Comparison of ENCODE assay signal across 8 mouse cellular contexts in genomic region chr3:36612687-36613086, GRCm38 (mm10). TPM values are rescaled to one million over a fixed set of nuclear protein-coding genes. Genes with fewer than 3 reads are reported as not detected.
DNase-seq lines count a peak whose midpoint lies in the region; ATAC-seq and TF ChIP-seq lines count a peak whose summit lies in the region.

No protein-coding gene starts in this region.

- H3K4me1 ChIP-seq in heart, embryonic 12.5 days (replicated peaks) = peaks cover 5% of the 10 kb centered on the region; the same call in 1 of the 2 replicates
- H3K4me1 ChIP-seq in heart, embryonic 14.5 days (ENCODE audit: control insufficient read depth in 2 of 2, insufficient read depth in 2 of 2, low read length in 2 of 2) = no peaks in the 10 kb centered on the region
- peaks cover 5% of the 10 kb centered on the region; the same call in 1 of the 2 replicates for H3K4me1 ChIP-seq in liver, postnatal 0 days (ENCODE audit: insufficient read depth)

- ATAC-seq in heart, embryonic 12.5 days (ENCODE audit: insufficient number of reproducible peaks, low FRiP score) = no peak; the same call in 1 of the 2 replicates
- no peak for ATAC-seq in heart, embryonic 14.5 days (ENCODE audit: insufficient number of reproducible peaks, insufficient read depth, low FRiP score, low read depth)
- peak; percentile 21 for ATAC-seq in liver, postnatal 0 days

- TF ChIP-seq CTCF in liver, postnatal 0 days (IDR thresholded peaks at IDR 0.05; ENCODE audit: low read depth) = no peak

- WGBS in heart, embryonic 12.5 days = 7% methylated on average over 6 of the region's 6 CpGs
- 6% methylated on average over 6 of the region's 6 CpGs for WGBS in heart, embryonic 14.5 days
- WGBS in liver, postnatal 0 days (ENCODE audit: insufficient replicate concordance) = 17% methylated on average over 6 of the region's 6 CpGs

- no peaks in the 10 kb centered on the region for H3K27me3 ChIP-seq in heart, embryonic 12.5 days (replicated peaks)
- no peaks in the 10 kb centered on the region for H3K27me3 ChIP-seq in heart, embryonic 14.5 days (ENCODE audit: control insufficient read depth, insufficient read depth, low read length)
- no peaks in the 10 kb centered on the region for H3K27me3 ChIP-seq in liver, postnatal 0 days (ENCODE audit: insufficient read depth, low read length)

- no peak for TF ChIP-seq EP300 in liver, postnatal 0 days (IDR thresholded peaks at IDR 0.05; ENCODE audit: low read depth)

- H3K4me2 ChIP-seq in heart, embryonic 12.5 days = peak overlapping the region; percentile 67
- peak overlapping the region; percentile 79 for H3K4me2 ChIP-seq in heart, embryonic 14.5 days (ENCODE audit: low read length)
- H3K4me2 ChIP-seq in liver, postnatal 0 days (ENCODE audit: low read depth, low read length) = peak overlapping the region; percentile 97

- no peaks in the 10 kb centered on the region for H3K36me3 ChIP-seq in heart, embryonic 12.5 days
- H3K36me3 ChIP-seq in heart, embryonic 14.5 days (ENCODE audit: control insufficient read depth, insufficient read depth, low read length) = 0 out of 2 replicates have a peak, but pooled peaks cover 4% of the 10 kb centered on the region
- H3K36me3 ChIP-seq in liver, postnatal 0 days (replicated peaks; ENCODE audit: insufficient read depth, low read length) = no peaks in the 10 kb centered on the region

- no peak overlapping the region for H3K27ac ChIP-seq in heart, embryonic 12.5 days (ENCODE audit: poor library complexity, severe bottlenecking)
- H3K27ac ChIP-seq in heart, embryonic 14.5 days (replicated peaks in 1 of 2; ENCODE audit: control insufficient read depth in 1 of 2, insufficient read depth in 1 of 2, low read depth in 2 of 2, low read length in 2 of 2) = 0 out of 4 replicates have a peak overlapping the region, but pooled peaks have one; percentile 4 to 20
- no peak overlapping the region for H3K27ac ChIP-seq in liver, postnatal 0 days (ENCODE audit: low read depth)

- no peaks in the 10 kb centered on the region for H3K9me3 ChIP-seq in heart, embryonic 12.5 days (replicated peaks)
- H3K9me3 ChIP-seq in heart, embryonic 14.5 days (ENCODE audit: control insufficient read depth, low read length) = no peaks in the 10 kb centered on the region
- no peaks in the 10 kb centered on the region for H3K9me3 ChIP-seq in liver, postnatal 0 days (ENCODE audit: low read length)

- H3K4me3 ChIP-seq in heart, embryonic 12.5 days = peak overlapping the region; percentile 60
- H3K4me3 ChIP-seq in heart, embryonic 14.5 days (ENCODE audit: control insufficient read depth in 1 of 2, insufficient read depth in 1 of 2, low read depth in 1 of 2, low read length in 2 of 2) = peak overlapping the region; percentile 69 to 82
- peak overlapping the region; percentile 75 for H3K4me3 ChIP-seq in liver, postnatal 0 days (ENCODE audit: low read depth, low read length)

- intact Hi-C loops in heart, postnatal 10 days (cut with DNase I) = no loop called here

- H3K9ac ChIP-seq in heart, embryonic 12.5 days = peak overlapping the region; percentile 75
- H3K9ac ChIP-seq in heart, embryonic 14.5 days (ENCODE audit: low read length) = peak overlapping the region; percentile 82
- peak overlapping the region; percentile 78 for H3K9ac ChIP-seq in liver, postnatal 0 days (replicated peaks)

- DNase-seq in heart, postnatal 10 days = no peak
- DNase-seq in NIH3T3 (ENCODE audit: low read depth) = peak; percentile 34
- no peak for DNase-seq in liver, postnatal 0 days
- no peak for DNase-seq in thymus, postnatal 36 days
- no peak for DNase-seq in natural killer cell, adult 2 months (ENCODE audit: low spot score in 2 of 2)
- no peak for DNase-seq in spleen, adult 12 weeks (ENCODE audit: low spot score)

RNA-seq across cellular contexts. Expression of gene Bbs7, which starts 0.6 kb away (rescaled TPM):
- 11.8 and 12.0 TPM in 2 replicates for polyA plus RNA-seq in heart, embryonic 12.5 days (2016; fragmentation: Nextera tagmentation; extraction: Ambion mirVana)
- 1 to 10 TPM; 7.7 to 8.1 TPM for total RNA-seq in heart, postnatal 10 days (2021)
- 9.4 and 9.7 TPM in 2 replicates for polyA plus RNA-seq in heart, embryonic 14.5 days (2014; fragmentation: Nextera tagmentation; extraction: Ambion mirVana)
- polyA plus RNA-seq in liver, postnatal 0 days (2015; fragmentation: Nextera tagmentation; extraction: Ambion mirVana) = 3.4 and 3.9 TPM in 2 replicates

RNA-seq across cellular contexts. Expression of gene Ccna2, which starts 40.7 kb away (rescaled TPM):
- polyA plus RNA-seq in heart, embryonic 12.5 days (2016; fragmentation: Nextera tagmentation; extraction: Ambion mirVana) = 194 and 199 TPM in 2 replicates
- 10 to 100 TPM; 29.5 to 31.1 TPM for total RNA-seq in heart, postnatal 10 days (2021)
- 196 and 199 TPM in 2 replicates for polyA plus RNA-seq in heart, embryonic 14.5 days (2014; fragmentation: Nextera tagmentation; extraction: Ambion mirVana)
- polyA plus RNA-seq in liver, postnatal 0 days (2015; fragmentation: Nextera tagmentation; extraction: Ambion mirVana) = 93.0 and 96.3 TPM in 2 replicates

Comparison
In these comparisons a context has a peak if more than half of its experiments do, and no peak if none do; other contexts are left out.
1. H3K27ac ChIP-seq: peak in heart, embryonic 14.5 days (2 of 2); none in heart, embryonic 12.5 days (single experiment) and liver, postnatal 0 days (single experiment).
2. Peak in every context shown above with its lines, with median percentiles within 50 percentile points of each other: H3K4me2 ChIP-seq, H3K4me3 ChIP-seq and H3K9ac ChIP-seq.